Mouse (Mus musculus): ENCODE results near the gene Gm28710. TPM values are rescaled to one million over a fixed set of nuclear protein-coding genes. Genes with fewer than 3 reads are reported as not detected.

The Gm28710 gene
- polyA plus RNA-seq, 1 experiment from 2014 or later, result not detected

Other genes with a start within 250 kb of the Gm28710 start
- gene Hgf, start 238.3 kb upstream of the Gm28710 start, polyA plus RNA-seq (2015; fragmentation: Nextera tagmentation; extraction: Ambion mirVana), result 1.2 and 2.0 TPM in 2 replicates